Mouse (Mus musculus) forebrain, embryonic 13.5 days (tissue): ENCODE data around the gene Fgfrl1. TPM values are rescaled to one million over a fixed set of nuclear protein-coding genes. Genes with fewer than 3 reads are reported as not detected.
A peak's percentile ranks its signal among the peaks of the same experiment; 100 is the strongest.

Experiments
- ATAC-seq: fragments of 200-750 bp; cut with Nextera tagmentation; 2 replicates; pipeline ENCODE4 v1.8.0; 2017
- H3K27ac ChIP-seq: fragments of 300-500 bp; sonication (generic); 2 replicates; pipeline ENCODE4 v1.5.1; 2015; ENCODE audit warnings: inconsistent platforms, mild to moderate bottlenecking, moderate library complexity
- H3K27me3 ChIP-seq: fragments of 300-500 bp; sonication (generic); 2 replicates; pipeline ENCODE4 v1.6.1; 2015; ENCODE audit warnings: mild to moderate bottlenecking, inconsistent platforms
- H3K36me3 ChIP-seq: fragments of 300-500 bp; sonication (generic); 2 replicates; pipeline ENCODE4 v1.6.1; 2015; ENCODE audit warnings: mild to moderate bottlenecking, inconsistent platforms; ENCODE audit not compliant: poor library complexity, severe bottlenecking
- H3K4me1 ChIP-seq: fragments of 300-500 bp; sonication (generic); 2 replicates; pipeline ENCODE4 v1.6.1; 2015; ENCODE audit warnings: inconsistent platforms
- H3K4me2 ChIP-seq: fragments of 300-500 bp; sonication (generic); 2 replicates; pipeline ENCODE4 v1.6.1; 2015; ENCODE audit warnings: inconsistent platforms, mild to moderate bottlenecking, moderate library complexity
- H3K4me3 ChIP-seq: fragments of 300-500 bp; sonication (generic); 2 replicates; pipeline ENCODE4 v1.5.1; 2015; ENCODE audit warnings: mild to moderate bottlenecking, inconsistent platforms
- H3K9ac ChIP-seq: fragments of 300-500 bp; sonication (generic); 2 replicates; pipeline ENCODE4 v1.6.1; 2015; ENCODE audit warnings: mild to moderate bottlenecking, inconsistent platforms
- H3K9me3 ChIP-seq: fragments of 300-500 bp; sonication (generic); replicated peaks from 2 replicates; pipeline ENCODE4 v1.6.1; 2016; ENCODE audit warnings: inconsistent platforms
- WGBS: fragments of 180-500 bp; shearing (Covaris S2); methylation state at CpG from one replicate; pipeline ENCODE4 v1.1.7; 2015; 5-methylcytosine and 5-hydroxymethylcytosine counted together
- polyA plus RNA-seq: library from polyadenylated mRNA; unstranded; fragments of >200 nt; fragmentation: Nextera tagmentation; extraction: Ambion mirVana; gene quantifications from 2 replicates; pipeline ENCODE4 v1.2.1, GENCODE M21; 2015

The Fgfrl1 gene
- polyA plus RNA-seq, 1 experiment from 2014 or later: 5.6 TPM

DNA sequence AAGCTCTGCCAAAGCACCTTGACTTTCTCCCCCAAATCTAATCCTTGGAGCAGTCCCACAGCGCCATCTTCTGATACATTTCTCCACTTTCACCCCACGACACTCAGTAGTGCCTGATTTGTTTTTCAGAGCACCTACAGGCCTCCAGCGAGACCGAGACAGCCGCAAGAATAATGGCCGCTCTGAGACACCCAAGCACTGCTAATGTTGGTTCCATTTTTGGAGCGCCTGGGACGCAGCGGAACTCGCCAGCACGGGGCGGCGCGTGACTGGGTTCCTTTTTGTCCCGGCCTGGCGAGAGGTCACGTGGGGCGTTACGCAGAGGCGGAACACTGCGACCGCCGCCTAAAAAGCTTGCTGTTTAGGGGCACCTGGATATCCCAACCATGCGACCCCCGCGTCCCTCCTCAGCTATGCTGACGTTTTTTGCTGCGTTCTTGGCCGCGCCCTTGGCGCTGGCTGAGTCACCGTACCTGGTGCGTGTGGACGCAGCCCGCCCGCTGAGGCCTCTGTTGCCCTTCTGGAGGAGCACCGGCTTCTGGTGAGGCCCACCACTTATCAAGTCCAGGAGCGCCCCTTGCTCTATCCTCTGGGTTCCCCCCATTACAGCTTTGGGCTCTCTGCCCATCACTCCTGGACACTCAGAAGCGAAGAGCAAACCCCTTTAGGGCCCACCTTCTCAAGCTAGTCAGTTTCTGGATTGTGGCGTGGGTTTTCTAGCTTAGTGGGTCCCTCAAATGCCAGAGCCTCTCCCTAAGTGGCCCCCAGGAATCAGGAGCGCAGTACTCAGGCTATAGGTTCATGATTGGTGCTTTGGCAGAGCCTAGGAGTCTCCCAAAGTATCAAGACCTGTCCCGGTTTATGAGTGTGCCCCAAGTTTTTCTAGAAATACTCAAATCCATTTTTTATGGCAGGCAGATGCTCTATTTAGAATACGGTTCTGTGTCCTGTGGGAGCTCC is 22.9 kb upstream of the Fgfrl1 start, which contains the start of gene Dgkq:
Gene Dgkq (minus strand): TSS at position 696 of the 960 bp plus-strand sequence.
- H3K27me3 ChIP-seq: peaks cover 9% of the 10 kb centered on the region; the same call in 1 of the 2 replicates
- no peaks in the 10 kb centered on the region for H3K9me3 ChIP-seq
- peak within 1 kb of the TSS; percentile 69 for H3K9ac ChIP-seq
- H3K4me3 ChIP-seq: peak within 1 kb of the TSS; percentile 53
- peaks cover 21% of the 10 kb centered on the region for H3K36me3 ChIP-seq
- 6% methylated on average over 43 of the region's 43 CpGs for WGBS
- peak within 1 kb of the TSS; percentile 61 for H3K4me2 ChIP-seq
- peaks cover 17% of the 10 kb centered on the region for H3K4me1 ChIP-seq
- peak; percentile 88 for ATAC-seq
- H3K27ac ChIP-seq: peak within 1 kb of the TSS; percentile 80

DNA sequence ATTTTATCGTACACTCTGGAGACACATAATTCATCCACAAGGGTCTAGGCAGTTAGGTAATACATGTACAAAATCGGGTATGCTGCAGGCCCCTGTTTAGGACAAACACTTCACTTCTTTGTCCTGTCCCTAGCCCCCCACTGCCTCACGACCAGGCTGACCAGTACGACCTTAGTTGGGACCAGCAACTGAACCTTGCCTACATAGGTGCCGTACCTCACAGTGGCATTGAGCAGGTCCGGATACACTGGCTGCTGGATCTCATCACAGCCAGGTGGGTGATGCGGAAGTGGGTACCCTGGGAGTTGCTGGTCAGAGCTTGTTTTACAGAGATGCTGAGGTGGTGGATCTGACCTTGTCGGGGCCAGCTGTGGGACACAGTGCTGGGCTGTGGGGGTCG is 22.2 kb upstream of the Fgfrl1 start:
- Histone ChIP-seq H3K9me3 (no peaks in the 10 kb centered on the region), H3K4me3 (peak overlapping the region; percentile 53), H3K36me3 (peaks cover 21% of the 10 kb centered on the region), H3K27me3 (peaks cover 3% of the 10 kb centered on the region; the same call in 1 of the 2 replicates), H3K9ac (peak overlapping the region; percentile 69; the same call in 1 of the 2 replicates), H3K4me1 (peaks cover 17% of the 10 kb centered on the region), H3K4me2 (peak overlapping the region; percentile 61), H3K27ac (no peak overlapping the region)
- 78% methylated on average over 9 of the region's 9 CpGs for WGBS
- peak; percentile 5; the same call in 1 of the 2 replicates for ATAC-seq

DNA sequence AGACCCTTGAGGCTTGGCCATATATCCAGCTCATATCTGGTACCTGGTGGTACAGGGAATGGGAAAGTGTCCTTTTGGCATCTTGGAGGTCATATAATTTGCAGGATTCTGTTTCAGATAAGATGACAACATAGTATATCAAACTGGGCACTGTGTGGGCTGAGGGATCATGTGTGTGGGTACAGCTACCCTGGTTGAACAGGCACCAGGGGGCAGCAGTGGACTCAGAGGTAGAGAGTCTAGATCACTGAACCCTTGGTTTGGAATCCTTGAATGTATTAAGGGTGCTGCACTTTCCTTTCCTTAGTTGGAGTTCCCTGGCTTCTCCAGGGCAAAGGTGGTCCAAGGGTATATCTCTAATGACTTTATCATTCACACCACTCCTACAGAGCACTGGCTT is 21.4 kb upstream of the Fgfrl1 start:
- H3K4me2 ChIP-seq: no peak overlapping the region
- H3K9ac ChIP-seq: no peak overlapping the region
- no peak overlapping the region for H3K27ac ChIP-seq
- H3K4me1 ChIP-seq: peaks cover 17% of the 10 kb centered on the region
- H3K36me3 ChIP-seq: peaks cover 21% of the 10 kb centered on the region
- H3K9me3 ChIP-seq: no peaks in the 10 kb centered on the region
- no peaks in the 10 kb centered on the region for H3K27me3 ChIP-seq
- no peak overlapping the region for H3K4me3 ChIP-seq
- no peak for ATAC-seq

DNA sequence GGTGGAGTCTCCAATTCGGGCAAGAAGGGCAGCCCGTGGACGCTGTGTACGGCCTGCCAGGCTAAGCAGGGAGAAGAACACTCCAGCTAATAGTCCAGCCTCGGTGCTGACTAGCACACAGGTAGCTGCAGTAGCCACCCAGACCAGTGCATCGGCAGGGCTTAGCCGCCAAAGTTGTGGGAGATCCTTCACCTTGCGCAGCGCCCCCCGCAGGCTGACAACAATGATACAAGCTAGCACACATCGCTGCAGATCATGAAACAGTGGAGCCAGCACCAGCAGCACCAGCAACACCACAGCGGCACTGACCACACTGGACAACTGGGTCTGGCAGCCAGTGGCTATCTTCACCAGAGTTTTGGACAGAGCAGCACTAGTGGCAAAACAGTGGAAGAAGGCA is 20.4 kb upstream of the Fgfrl1 start:
- ATAC-seq: no peak

DNA sequence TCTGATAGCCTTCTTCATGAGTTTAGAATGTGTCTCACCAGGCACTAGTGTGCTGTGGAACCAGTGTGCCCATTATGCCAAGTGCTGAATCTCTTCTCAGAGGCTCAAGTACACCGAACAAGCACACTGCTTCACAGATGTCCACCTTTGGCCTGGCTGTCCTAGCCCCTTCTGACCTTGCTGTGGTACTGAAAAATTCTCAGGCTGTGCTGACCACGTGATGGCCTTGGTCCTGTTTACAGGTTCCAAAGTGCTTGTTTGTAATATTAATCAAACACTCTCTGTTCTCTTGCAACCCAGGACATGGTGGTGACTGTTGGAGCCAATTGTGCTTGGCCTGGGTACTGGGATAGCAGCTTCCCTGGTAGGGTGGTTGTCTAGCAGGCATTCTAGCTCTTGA is 17.6 kb upstream of the Fgfrl1 start:
- no peak for ATAC-seq
- Histone ChIP-seq H3K4me3 (no peak overlapping the region), H3K4me2 (no peak overlapping the region), H3K27ac (no peak overlapping the region), H3K9me3 (no peaks in the 10 kb centered on the region), H3K27me3 (no peaks in the 10 kb centered on the region), H3K9ac (no peak overlapping the region), H3K4me1 (peaks cover 22% of the 10 kb centered on the region), H3K36me3 (peaks cover 21% of the 10 kb centered on the region)
- 90% methylated on average over 2 of the region's 2 CpGs for WGBS

More for the DNA sequence above, 20.4 kb upstream of the Fgfrl1 start:
- 94% methylated on average over 12 of the region's 12 CpGs for WGBS
- Histone ChIP-seq H3K9me3 (no peaks in the 10 kb centered on the region), H3K4me1 (peaks cover 20% of the 10 kb centered on the region), H3K9ac (no peak overlapping the region), H3K4me3 (no peak overlapping the region), H3K36me3 (peaks cover 21% of the 10 kb centered on the region), H3K27ac (no peak overlapping the region), H3K27me3 (no peaks in the 10 kb centered on the region), H3K4me2 (no peak overlapping the region)

GRCm38 (mm10) chr5:108675251-108675816 is 16.8 kb upstream of the Fgfrl1 start, which contains the start of gene Slc26a1:
Gene Slc26a1 (minus strand): TSS chr5:108675569.
- peaks cover 21% of the 10 kb centered on the region for H3K36me3 ChIP-seq
- H3K9ac ChIP-seq: no peak within 1 kb of the TSS
- no peak for ATAC-seq
- H3K4me3 ChIP-seq: no peak within 1 kb of the TSS
- H3K4me2 ChIP-seq: no peak within 1 kb of the TSS
- no peaks in the 10 kb centered on the region for H3K27me3 ChIP-seq
- H3K4me1 ChIP-seq: peaks cover 15% of the 10 kb centered on the region
- no peak within 1 kb of the TSS for H3K27ac ChIP-seq
- no peaks in the 10 kb centered on the region for H3K9me3 ChIP-seq
- 78% methylated on average over 9 of the region's 9 CpGs for WGBS

GRCm38 (mm10) chr5:108676772-108677498 is 15.2 kb upstream of the Fgfrl1 start:
- H3K9ac ChIP-seq: peak overlapping the region; percentile 57
- peak; percentile 62 for ATAC-seq
- H3K27me3 ChIP-seq: no peaks in the 10 kb centered on the region
- peaks cover 15% of the 10 kb centered on the region for H3K4me1 ChIP-seq
- peak overlapping the region; percentile 91 for H3K27ac ChIP-seq
- H3K4me2 ChIP-seq: peak overlapping the region; percentile 60
- no peaks in the 10 kb centered on the region for H3K9me3 ChIP-seq
- H3K36me3 ChIP-seq: peaks cover 15% of the 10 kb centered on the region
- WGBS: 13% methylated on average over 5 of the region's 5 CpGs
- H3K4me3 ChIP-seq: peak overlapping the region; percentile 35

- Histone ChIP-seq H3K27me3 (no peaks in the 10 kb centered on the region), H3K9me3 (no peaks in the 10 kb centered on the region), H3K27ac (peak overlapping the region; percentile 91), H3K4me1 (peaks cover 15% of the 10 kb centered on the region), H3K36me3 (peaks cover 7% of the 10 kb centered on the region), H3K9ac (peak overlapping the region; percentile 57), H3K4me3 (peak overlapping the region; percentile 35), H3K4me2 (peak overlapping the region; percentile 60)
- ATAC-seq: peak; percentile 94
- WGBS: 3% methylated on average over 25 of the region's 25 CpGs
These were observed 14.4 kb upstream of the Fgfrl1 start for GRCm38 (mm10) chr5:108677605-108678295.

GRCm38 (mm10) chr5:108678296-108678854 is 13.8 kb upstream of the Fgfrl1 start:
- 85% methylated on average over 6 of the region's 6 CpGs for WGBS
- no peak for ATAC-seq
- H3K27me3 ChIP-seq: no peaks in the 10 kb centered on the region
- H3K4me2 ChIP-seq: no peak overlapping the region
- peaks cover 15% of the 10 kb centered on the region for H3K4me1 ChIP-seq
- H3K27ac ChIP-seq: 0 out of 2 replicates have a peak overlapping the region, but pooled peaks have one; percentile 15
- H3K9ac ChIP-seq: no peak overlapping the region
- 0 out of 2 replicates have a peak, but pooled peaks cover under 1% of the 10 kb centered on the region for H3K36me3 ChIP-seq
- H3K9me3 ChIP-seq: no peaks in the 10 kb centered on the region
- H3K4me3 ChIP-seq: no peak overlapping the region

DNA sequence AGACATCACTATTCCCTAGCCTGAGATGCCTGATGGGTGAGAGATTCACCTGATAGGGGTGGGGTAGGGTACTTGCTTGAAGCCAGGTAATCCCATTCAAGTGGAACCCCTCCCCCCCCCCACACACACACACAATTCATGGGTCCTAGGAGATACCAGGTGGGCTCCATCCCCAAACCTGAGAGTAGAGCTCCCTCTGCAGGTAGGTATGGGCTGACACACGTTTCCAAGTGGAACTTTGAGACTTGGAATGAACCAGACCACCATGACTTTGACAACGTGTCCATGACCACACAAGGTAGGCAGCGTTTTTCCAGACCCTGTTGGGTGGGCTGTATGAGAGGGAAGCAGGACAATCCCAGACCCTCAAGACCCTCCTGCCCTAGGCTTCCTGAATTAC is 12.3 kb upstream of the Fgfrl1 start:
- Histone ChIP-seq H3K9me3 (no peaks in the 10 kb centered on the region), H3K27ac (no peak overlapping the region), H3K27me3 (no peaks in the 10 kb centered on the region), H3K4me3 (no peak overlapping the region), H3K4me1 (peaks cover 15% of the 10 kb centered on the region), H3K9ac (no peak overlapping the region), H3K36me3 (no peaks in the 10 kb centered on the region), H3K4me2 (no peak overlapping the region)
- no peak for ATAC-seq
- 61% methylated on average over 3 of the region's 3 CpGs for WGBS

DNA sequence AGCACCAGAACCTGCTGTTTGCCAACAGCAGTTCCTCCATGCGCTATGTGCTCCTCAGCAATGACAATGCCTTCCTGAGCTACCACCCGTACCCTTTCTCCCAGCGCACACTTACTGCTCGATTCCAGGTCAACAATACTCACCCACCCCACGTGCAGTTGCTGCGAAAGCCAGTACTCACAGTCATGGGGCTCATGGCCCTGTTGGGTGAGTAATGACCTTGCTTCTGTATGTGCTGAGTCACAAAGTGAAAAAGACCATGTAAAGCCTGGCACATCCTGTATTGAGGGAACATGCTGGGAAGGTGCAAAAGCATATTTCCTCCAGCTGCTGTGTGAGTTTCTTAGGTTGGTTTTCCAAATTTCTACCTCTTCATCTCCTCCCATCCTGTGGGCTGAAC is 11.3 kb upstream of the Fgfrl1 start:
- H3K36me3 ChIP-seq: no peaks in the 10 kb centered on the region
- peaks cover 15% of the 10 kb centered on the region for H3K4me1 ChIP-seq
- H3K9me3 ChIP-seq: no peaks in the 10 kb centered on the region
- no peak overlapping the region for H3K4me2 ChIP-seq
- no peak overlapping the region for H3K9ac ChIP-seq
- no peak overlapping the region for H3K27ac ChIP-seq
- no peak for ATAC-seq
- WGBS: 92% methylated on average over 6 of the region's 6 CpGs
- H3K4me3 ChIP-seq: no peak overlapping the region
- no peaks in the 10 kb centered on the region for H3K27me3 ChIP-seq
